Mouse (Mus musculus) C2C12 (cell line): Measurements from ENCODE around the gene Smarcb1. TPM values are rescaled to one million over a fixed set of nuclear protein-coding genes. Genes with fewer than 3 reads are reported as not detected.
A peak's percentile ranks its signal among the peaks of the same experiment; 100 is the strongest.

ENCODE experiments used
- H3K27me3 ChIP-seq: one replicate; pipeline ENCODE4 v1.6.1; 2011; ENCODE audit not compliant: control insufficient read depth, insufficient read depth, insufficient read length
- H3K36me3 ChIP-seq: one replicate; pipeline ENCODE4 v1.6.1; 2011; ENCODE audit not compliant: control insufficient read depth, insufficient read depth
- H3K4me3 ChIP-seq: one replicate; pipeline ENCODE4 v1.5.1; 2011; ENCODE audit warnings: mild to moderate bottlenecking, control low read depth; ENCODE audit not compliant: poor library complexity, insufficient read depth, severe bottlenecking
- H3K79me2 ChIP-seq: one replicate; pipeline ENCODE4 v1.6.1; 2011; ENCODE audit not compliant: control insufficient read depth, insufficient read depth
- H3K79me3 ChIP-seq: one replicate; pipeline ENCODE4 v1.6.1; 2011; ENCODE audit warnings: low read depth, control low read depth
- H3ac ChIP-seq: one replicate; pipeline ENCODE3; 2011; ENCODE audit warnings: low read depth; ENCODE audit not compliant: control insufficient read depth, insufficient read length
- CEBPB ChIP-seq: IDR thresholded peaks from one replicate; pipeline ENCODE4 v1.6.1; 2011; ENCODE audit warnings: low read depth, mild to moderate bottlenecking, control low read depth, moderate library complexity
- CTCF ChIP-seq: IDR thresholded peaks from one replicate; pipeline ENCODE4 v1.5.1; 2011; ENCODE audit not compliant: control insufficient read depth, insufficient read depth, insufficient read length
- FOSL1 ChIP-seq: IDR thresholded peaks from one replicate; pipeline ENCODE4 v1.8.0; 2011; ENCODE audit warnings: mild to moderate bottlenecking, low read length; ENCODE audit not compliant: poor library complexity, insufficient read depth, severe bottlenecking
- MAX ChIP-seq: IDR thresholded peaks from one replicate; pipeline ENCODE4 v1.6.1; 2011; ENCODE audit warnings: mild to moderate bottlenecking, control low read depth
- MYOD1 ChIP-seq: IDR thresholded peaks from one replicate; pipeline ENCODE4 v1.6.1; 2011; ENCODE audit warnings: low read depth; ENCODE audit not compliant: control insufficient read depth, insufficient read length
- MYOG ChIP-seq: IDR thresholded peaks from one replicate; pipeline ENCODE4 v1.6.1; 2011; ENCODE audit not compliant: control insufficient read depth, insufficient read length; ENCODE audit errors: extremely low read depth
- USF1 ChIP-seq: IDR thresholded peaks from one replicate; pipeline ENCODE4 v1.6.1; 2011; ENCODE audit warnings: low read depth, mild to moderate bottlenecking, control low read depth, moderate library complexity
- polyA plus RNA-seq: library from polyadenylated mRNA; unstranded; fragments of >200 nt; fragmentation: generic; extraction: Trizol; gene quantifications from one replicate; pipeline ENCODE4 v1.2.1, GENCODE M21; 2012; ENCODE audit warnings: missing spikeins

The Smarcb1 gene
- polyA plus RNA-seq, 1 experiment = 133 TPM

- Histone ChIP-seq H3K79me3 (peaks cover 62% of the 10 kb centered on the region), H3K27me3 (no peaks in the 10 kb centered on the region), H3K36me3 (peaks cover 73% of the 10 kb centered on the region), H3ac (no peak overlapping the region), H3K4me3 (no peak overlapping the region), H3K79me2 (peaks cover 92% of the 10 kb centered on the region)
- TF ChIP-seq MYOG = no peak
- TF ChIP-seq CTCF = no peak
- no peak for TF ChIP-seq USF1
- no peak for TF ChIP-seq MAX
- TF ChIP-seq CEBPB = no peak
- no peak for TF ChIP-seq FOSL1
- TF ChIP-seq MYOD1 = no peak
Observed at GRCm38 (mm10) chr10:75915557-75915956, 5.9 kb downstream of the Smarcb1 start.

- TF ChIP-seq CTCF (no peak), MAX (no peak), MYOD1 (no peak)
- Histone ChIP-seq H3K27me3 (no peaks in the 10 kb centered on the region), H3K36me3 (peaks cover 76% of the 10 kb centered on the region), H3K79me2 (peaks cover 68% of the 10 kb centered on the region), H3ac (no peak overlapping the region), H3K79me3 (peaks cover 39% of the 10 kb centered on the region), H3K4me3 (no peak overlapping the region)
Observed at GRCm38 (mm10) chr10:75913013-75913589, 8.3 kb downstream of the Smarcb1 start.

GRCm38 (mm10) chr10:75910698-75911097 lies 10.7 kb downstream of the Smarcb1 start:
- no peak overlapping the region for H3K4me3 ChIP-seq
- peaks cover 16% of the 10 kb centered on the region for H3K79me3 ChIP-seq
- TF ChIP-seq MYOG (no peak), MYOD1 (no peak), MAX (no peak), CTCF (no peak)
- peaks cover 44% of the 10 kb centered on the region for H3K79me2 ChIP-seq
- H3K27me3 ChIP-seq = no peaks in the 10 kb centered on the region
- peaks cover 88% of the 10 kb centered on the region for H3K36me3 ChIP-seq
- H3ac ChIP-seq = no peak overlapping the region

- Histone ChIP-seq H3K4me3 (no peak overlapping the region), H3K27me3 (no peaks in the 10 kb centered on the region), H3K79me3 (peaks cover 1% of the 10 kb centered on the region), H3ac (no peak overlapping the region), H3K79me2 (peaks cover 16% of the 10 kb centered on the region), H3K36me3 (peaks cover 92% of the 10 kb centered on the region)
- TF ChIP-seq MAX (no peak), CEBPB (no peak), MYOD1 (no peak), MYOG (no peak), CTCF (no peak)
Observed at GRCm38 (mm10) chr10:75906882-75907281, 14.5 kb downstream of the Smarcb1 start.

- H3K79me2 ChIP-seq = peaks cover 26% of the 10 kb centered on the region
- TF ChIP-seq MYOD1 (no peak), USF1 (no peak), MAX (no peak), CEBPB (no peak), FOSL1 (no peak), MYOG (no peak), CTCF (no peak)
- peaks cover 1% of the 10 kb centered on the region for H3K79me3 ChIP-seq
- peaks cover 89% of the 10 kb centered on the region for H3K36me3 ChIP-seq
- no peak overlapping the region for H3K4me3 ChIP-seq
- no peaks in the 10 kb centered on the region for H3K27me3 ChIP-seq
- no peak overlapping the region for H3ac ChIP-seq
Observed at GRCm38 (mm10) chr10:75904391-75904790, 17.0 kb downstream of the Smarcb1 start.

GRCm38 (mm10) chr10:75898846-75899245 lies 22.6 kb downstream of the Smarcb1 start:
- H3K79me2 ChIP-seq = peaks cover 48% of the 10 kb centered on the region
- H3ac ChIP-seq = no peak overlapping the region
- TF ChIP-seq CEBPB (no peak), MYOD1 (peak; percentile 2), FOSL1 (peak; percentile 23)
- H3K36me3 ChIP-seq = peaks cover 82% of the 10 kb centered on the region
- no peak overlapping the region for H3K4me3 ChIP-seq
- no peaks in the 10 kb centered on the region for H3K27me3 ChIP-seq
- peaks cover 2% of the 10 kb centered on the region for H3K79me3 ChIP-seq
